Mouse (Mus musculus) neural tube, embryonic 10.5 days (tissue): Measurements from ENCODE around the gene Il31.
A peak's percentile ranks its signal among the peaks of the same experiment; 100 is the strongest.
"Not testable (repeated sequence)": the region's sequence is repeated elsewhere in the genome, so short reads cannot be mapped to it uniquely, and the experiment has no call there.

Experiments
- DNase-seq: peaks from one replicate; pipeline ENCODE4 v3.0.0-alpha.2; 2017; ENCODE audit warnings: low spot score; ENCODE audit errors: extremely low spot score

The Il31 gene

GRCm38 (mm10) chr5:123489112-123489785 lies at the start of gene Il31, which contains the start of gene Lrrc43:
Il31 (minus strand) TSS chr5:123489489.
Lrrc43 (plus strand) TSS chr5:123489305.
- DNase-seq: peak; percentile 50

- DNase-seq: no peak
Observed at GRCm38 (mm10) chr5:123533801-123534200, 44.5 kb upstream of the Il31 start.

GRCm38 (mm10) chr5:123530056-123530455 lies 40.8 kb upstream of the Il31 start:
- DNase-seq: no peak

GRCm38 (mm10) chr5:123528641-123529040 lies 39.4 kb upstream of the Il31 start:
- no peak for DNase-seq

- no peak for DNase-seq
Observed at GRCm38 (mm10) chr5:123525916-123526495, 36.7 kb upstream of the Il31 start.

GRCm38 (mm10) chr5:123525281-123525680 lies 36.0 kb upstream of the Il31 start, which contains the start of gene Gm49027:
Gm49027 (minus strand) TSS chr5:123525488.
- no peak for DNase-seq

GRCm38 (mm10) chr5:123524393-123524750 lies 35.1 kb upstream of the Il31 start:
- no peak for DNase-seq

GRCm38 (mm10) chr5:123523692-123524392 lies 34.6 kb upstream of the Il31 start, which contains the start of gene Diablo:
Diablo (minus strand) TSS chr5:123524176.
- DNase-seq: peak; percentile 99

GRCm38 (mm10) chr5:123522166-123522565 lies 32.9 kb upstream of the Il31 start:
- DNase-seq: no peak

GRCm38 (mm10) chr5:123521621-123522020 lies 32.3 kb upstream of the Il31 start:
- no peak for DNase-seq

- no peak for DNase-seq
Observed at GRCm38 (mm10) chr5:123520666-123521065, 31.4 kb upstream of the Il31 start.

GRCm38 (mm10) chr5:123514871-123515270 lies 25.6 kb upstream of the Il31 start:
- DNase-seq: no peak

GRCm38 (mm10) chr5:123512102-123512501 lies 22.8 kb upstream of the Il31 start:
- DNase-seq: no peak

- DNase-seq: not testable (repeated sequence)
Observed at GRCm38 (mm10) chr5:123511426-123511825, 22.1 kb upstream of the Il31 start.

- DNase-seq: no peak
Observed at GRCm38 (mm10) chr5:123510160-123510559, 20.9 kb upstream of the Il31 start, which contains the start of gene B3gnt4. B3gnt4 (plus strand) TSS chr5:123510460.

- no peak for DNase-seq
Observed at GRCm38 (mm10) chr5:123508921-123509320, 19.6 kb upstream of the Il31 start.

- DNase-seq: peak; percentile 91
Observed at GRCm38 (mm10) chr5:123507936-123508723, 18.8 kb upstream of the Il31 start.

GRCm38 (mm10) chr5:123501973-123502372 lies 12.7 kb upstream of the Il31 start:
- DNase-seq: no peak

- no peak for DNase-seq
Observed at GRCm38 (mm10) chr5:123499717-123500116, 10.4 kb upstream of the Il31 start.

GRCm38 (mm10) chr5:123489935-123490334 lies 646 bp upstream of the Il31 start:
- peak; percentile 19 for DNase-seq

- DNase-seq: no peak
Observed at GRCm38 (mm10) chr5:123487659-123488395, 1.5 kb downstream of the Il31 start.
